Mouse (Mus musculus) cortical plate, adult 2 months (tissue): ENCODE data around the gene Bhlha15. TPM values are rescaled to one million over a fixed set of nuclear protein-coding genes. Genes with fewer than 3 reads are reported as not detected.

Experiments used
- H3K27ac ChIP-seq: fragments of 200-500 bp; 2 replicates; pipeline ENCODE4 v1.5.1; 2012; ENCODE audit warnings: low read length, control low read depth, inconsistent platforms; ENCODE audit not compliant: insufficient read depth
- H3K4me1 ChIP-seq: fragments of 200-500 bp; 2 replicates; pipeline ENCODE4 v1.6.1; 2011; ENCODE audit warnings: low read length; ENCODE audit not compliant: control insufficient read depth, insufficient read depth
- H3K4me3 ChIP-seq: fragments of 200-500 bp; 2 replicates; pipeline ENCODE4 v1.5.1; 2011; ENCODE audit warnings: mild to moderate bottlenecking, low read length, control low read depth; ENCODE audit not compliant: insufficient read depth
- CTCF ChIP-seq: fragments of 200-500 bp; IDR thresholded peaks from 2 replicates; pipeline ENCODE4 v1.5.1; 2011; ENCODE audit warnings: mild to moderate bottlenecking, control low read depth, low read length; ENCODE audit not compliant: insufficient read depth; ENCODE audit errors: extremely low read depth
- POLR2A ChIP-seq: fragments of 200-500 bp; IDR thresholded peaks from 2 replicates; pipeline ENCODE4 v1.6.1; 2011; ENCODE audit warnings: mild to moderate bottlenecking, low read length, control low read depth; ENCODE audit not compliant: insufficient read depth; ENCODE audit errors: extremely low read depth
- polyA plus RNA-seq: library from polyadenylated mRNA; depleted of rRNA; stranded (reverse); fragments of >200 nt; gene quantifications from 2 replicates; pipeline ENCODE4 v1.2.3, GENCODE M21; 2012; rRNA removed

Bhlha15 gene
- polyA plus RNA-seq, result 0.08 and 0.09 TPM in 2 replicates

GRCm38 (mm10) chr5:144189950-144190583, at the start of gene Bhlha15:
TSS of gene Bhlha15 (plus strand) at chr5:144190286.
- TF ChIP-seq CTCF (no peak), POLR2A (no peak)
- Histone ChIP-seq H3K27ac (no peak within 1 kb of the TSS), H3K4me1 (no peaks in the 10 kb centered on the region), H3K4me3 (no peak within 1 kb of the TSS)

- Histone ChIP-seq H3K4me1 (peaks cover 2% of the 10 kb centered on the region; the same call in 1 of the 2 replicates), H3K27ac (no peak overlapping the region), H3K4me3 (no peak overlapping the region)
- TF ChIP-seq CTCF, result 0 out of 2 replicates have a peak, but pooled peaks have one; percentile 6
- TF ChIP-seq POLR2A, result no peak
These were observed 46.6 kb upstream of the Bhlha15 start for GRCm38 (mm10) chr5:144143531-144143930.

GRCm38 (mm10) chr5:144146898-144147297, 43.2 kb upstream of the Bhlha15 start:
- Histone ChIP-seq H3K4me3 (no peak overlapping the region), H3K27ac (no peak overlapping the region), H3K4me1 (peaks cover 3% of the 10 kb centered on the region; the same call in 1 of the 2 replicates)
- no peak for TF ChIP-seq POLR2A
- TF ChIP-seq CTCF, result no peak

GRCm38 (mm10) chr5:144149530-144149929, 40.6 kb upstream of the Bhlha15 start:
- Histone ChIP-seq H3K4me3 (no peak overlapping the region), H3K27ac (no peak overlapping the region), H3K4me1 (peaks cover 3% of the 10 kb centered on the region; the same call in 1 of the 2 replicates)
- TF ChIP-seq POLR2A (no peak), CTCF (no peak)

GRCm38 (mm10) chr5:144151270-144151669, 38.8 kb upstream of the Bhlha15 start:
- no peak overlapping the region for H3K27ac ChIP-seq
- TF ChIP-seq POLR2A (no peak), CTCF (no peak)
- no peak overlapping the region for H3K4me3 ChIP-seq
- H3K4me1 ChIP-seq, result peaks cover 1% of the 10 kb centered on the region; the same call in 1 of the 2 replicates

GRCm38 (mm10) chr5:144154528-144154927, 35.6 kb upstream of the Bhlha15 start:
- no peak for TF ChIP-seq POLR2A
- TF ChIP-seq CTCF, result peak; percentile 72
- H3K4me1 ChIP-seq, result peaks cover 13% of the 10 kb centered on the region

GRCm38 (mm10) chr5:144158604-144159003, 31.5 kb upstream of the Bhlha15 start:
- H3K27ac ChIP-seq, result no peak overlapping the region
- TF ChIP-seq CTCF (no peak), POLR2A (no peak)

More at GRCm38 (mm10) chr5:144154528-144154927, 35.6 kb upstream of the Bhlha15 start:
- no peak overlapping the region for H3K4me3 ChIP-seq
- no peak overlapping the region for H3K27ac ChIP-seq

GRCm38 (mm10) chr5:144159137-144159536, 30.9 kb upstream of the Bhlha15 start:
- Histone ChIP-seq H3K27ac (no peak overlapping the region), H3K4me3 (no peak overlapping the region), H3K4me1 (peaks cover 19% of the 10 kb centered on the region)
- no peak for TF ChIP-seq POLR2A
- no peak for TF ChIP-seq CTCF

More at GRCm38 (mm10) chr5:144158604-144159003, 31.5 kb upstream of the Bhlha15 start:
- H3K4me1 ChIP-seq, result peaks cover 15% of the 10 kb centered on the region
- H3K4me3 ChIP-seq, result no peak overlapping the region

- Histone ChIP-seq H3K4me3 (no peak overlapping the region), H3K27ac (no peak overlapping the region), H3K4me1 (peaks cover 23% of the 10 kb centered on the region)
- TF ChIP-seq POLR2A (no peak), CTCF (no peak)
These were observed 27.8 kb upstream of the Bhlha15 start for GRCm38 (mm10) chr5:144162080-144162812.
